Mouse (Mus musculus) C2C12 (cell line): ENCODE measurements around the gene Ndufc1.

Experiments used
- MYOD1 ChIP-seq: IDR thresholded peaks from one replicate; pipeline ENCODE4 v1.6.1; 2011; ENCODE audit warnings: low read depth; ENCODE audit not compliant: control insufficient read depth, insufficient read length
- MYOG ChIP-seq: IDR thresholded peaks from one replicate; pipeline ENCODE4 v1.6.1; 2011; ENCODE audit not compliant: control insufficient read depth, insufficient read length; ENCODE audit errors: extremely low read depth

DNA sequence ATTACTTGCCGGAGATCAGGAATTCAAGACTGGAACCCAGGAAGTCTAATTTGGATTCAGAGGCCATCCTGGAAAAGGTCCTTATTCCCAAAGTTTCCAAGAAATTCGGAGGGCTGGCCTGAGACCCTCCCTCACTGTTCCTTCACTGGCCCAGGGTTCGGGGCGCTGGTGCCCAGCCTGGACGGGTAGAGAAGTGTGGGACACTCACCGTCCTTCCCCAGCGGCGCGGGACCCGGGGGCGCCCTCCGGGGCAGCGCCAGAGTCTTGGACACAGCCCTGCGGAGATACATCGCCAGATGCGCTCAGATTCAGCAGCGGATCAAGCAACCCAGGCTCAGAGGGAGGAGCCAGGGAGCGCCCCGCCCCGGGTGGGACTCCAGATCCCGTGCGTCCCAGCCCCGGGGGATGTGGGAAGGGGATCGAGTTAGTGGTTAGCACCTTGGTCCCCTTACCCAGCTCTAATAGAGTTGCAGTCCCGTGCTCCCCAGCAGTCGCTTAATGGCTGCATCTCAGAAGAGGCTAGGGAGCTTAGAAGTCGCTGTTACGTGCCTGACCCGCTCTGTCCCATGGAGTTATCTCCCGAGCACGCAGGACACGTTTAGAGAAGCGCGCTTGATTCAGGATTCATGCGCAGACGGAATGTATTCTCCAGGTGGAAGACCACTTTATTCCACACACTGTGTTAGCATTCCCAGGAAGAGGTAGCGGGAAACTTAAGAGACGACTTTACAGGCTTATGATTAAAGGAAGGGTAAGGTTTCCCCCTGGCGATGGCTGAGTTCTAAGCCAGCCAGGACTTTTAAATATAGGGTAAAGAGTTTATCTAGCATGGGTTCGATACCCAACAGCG is 12.3 kb downstream of the Ndufc1 start, which contains the start of gene Mgarp:
- TF ChIP-seq MYOG (no peak), MYOD1 (no peak)
